Mouse (Mus musculus): Measurements from ENCODE around the gene Nt5m. TPM values are rescaled to one million over a fixed set of nuclear protein-coding genes. Genes with fewer than 3 reads are reported as not detected.

Nt5m gene
- polyA plus RNA-seq, 1 experiment from 2014 or later, result 36.2 TPM

GRCm38 (mm10) chr11:59839459-59840126, 346 bp downstream of the Nt5m start, which contains the start of gene Cops3:
Gene Cops3 (minus strand): TSS chr11:59839838.
- H3K9ac ChIP-seq, result peak within 1 kb of the TSS; percentile 92
- peak within 1 kb of the TSS; percentile 96 for H3K27ac ChIP-seq (ENCODE audit: poor library complexity, severe bottlenecking)
- no peaks in the 10 kb centered on the region for H3K9me3 ChIP-seq (replicated peaks)
- H3K27me3 ChIP-seq (replicated peaks), result no peaks in the 10 kb centered on the region
- peak; percentile 96 for ATAC-seq (ENCODE audit: insufficient number of reproducible peaks, low FRiP score)
- peaks cover 18% of the 10 kb centered on the region for H3K4me1 ChIP-seq (replicated peaks)
- peak within 1 kb of the TSS; percentile 91 for H3K4me3 ChIP-seq
- H3K4me2 ChIP-seq, result peak within 1 kb of the TSS; percentile 72
- peaks cover 21% of the 10 kb centered on the region for H3K36me3 ChIP-seq
- WGBS, result 1% methylated on average over 43 of the region's 43 CpGs

GRCm38 (mm10) chr11:59846311-59846710, 7.1 kb downstream of the Nt5m start:
- no peak overlapping the region for H3K9ac ChIP-seq
- peaks cover 12% of the 10 kb centered on the region; the same call in 1 of the 2 replicates for H3K36me3 ChIP-seq
- WGBS, result 94% methylated on average over 11 of the region's 11 CpGs
- no peaks in the 10 kb centered on the region for H3K9me3 ChIP-seq (replicated peaks)
- H3K4me2 ChIP-seq, result no peak overlapping the region
- H3K4me3 ChIP-seq, result no peak overlapping the region
- ATAC-seq (ENCODE audit: insufficient number of reproducible peaks, low FRiP score), result no peak
- peaks cover 16% of the 10 kb centered on the region for H3K4me1 ChIP-seq (replicated peaks)
- no peak overlapping the region for H3K27ac ChIP-seq (ENCODE audit: poor library complexity, severe bottlenecking)
- H3K27me3 ChIP-seq (replicated peaks), result no peaks in the 10 kb centered on the region

- H3K36me3 ChIP-seq, result peaks cover 12% of the 10 kb centered on the region; the same call in 1 of the 2 replicates
- no peak for ATAC-seq (ENCODE audit: insufficient number of reproducible peaks, low FRiP score)
- H3K27ac ChIP-seq (ENCODE audit: poor library complexity, severe bottlenecking), result no peak overlapping the region
- H3K4me2 ChIP-seq, result no peak overlapping the region
- WGBS, result 23% methylated on average over 2 of the region's 2 CpGs
- no peaks in the 10 kb centered on the region for H3K9me3 ChIP-seq (replicated peaks)
- H3K27me3 ChIP-seq (replicated peaks), result no peaks in the 10 kb centered on the region
- no peak overlapping the region for H3K9ac ChIP-seq
- H3K4me1 ChIP-seq (replicated peaks), result peaks cover 16% of the 10 kb centered on the region
- peak overlapping the region; percentile 22; the same call in 1 of the 2 replicates for H3K4me3 ChIP-seq
These were observed 7.9 kb downstream of the Nt5m start for GRCm38 (mm10) chr11:59847131-59847530.

- Histone ChIP-seq H3K4me2 (peak overlapping the region; percentile 77), H3K27me3 (replicated peaks) (no peaks in the 10 kb centered on the region), H3K27ac (ENCODE audit: poor library complexity, severe bottlenecking) (peak overlapping the region; percentile 92), H3K4me1 (replicated peaks) (peaks cover 16% of the 10 kb centered on the region), H3K36me3 (peaks cover 12% of the 10 kb centered on the region; the same call in 1 of the 2 replicates), H3K9me3 (replicated peaks) (no peaks in the 10 kb centered on the region), H3K4me3 (peak overlapping the region; percentile 93), H3K9ac (peak overlapping the region; percentile 95)
- WGBS, result 0% methylated on average over 65 of the region's 69 CpGs
- ATAC-seq (ENCODE audit: insufficient number of reproducible peaks, low FRiP score), result peak; percentile 85
These were observed 8.9 kb downstream of the Nt5m start for GRCm38 (mm10) chr11:59847891-59848884.

- H3K36me3 ChIP-seq, result 0 out of 2 replicates have a peak, but pooled peaks cover 7% of the 10 kb centered on the region
- ATAC-seq (ENCODE audit: insufficient number of reproducible peaks, low FRiP score), result no peak
- H3K4me2 ChIP-seq, result no peak overlapping the region
- H3K9ac ChIP-seq, result no peak overlapping the region
- no peak overlapping the region for H3K4me3 ChIP-seq
- no peak overlapping the region for H3K27ac ChIP-seq (ENCODE audit: poor library complexity, severe bottlenecking)
- H3K9me3 ChIP-seq (replicated peaks), result no peaks in the 10 kb centered on the region
- no peaks in the 10 kb centered on the region for H3K27me3 ChIP-seq (replicated peaks)
- WGBS, result 56% methylated on average over 3 of the region's 3 CpGs
- H3K4me1 ChIP-seq (replicated peaks), result peaks cover 13% of the 10 kb centered on the region
These were observed 13.6 kb downstream of the Nt5m start for GRCm38 (mm10) chr11:59852865-59853264.

GRCm38 (mm10) chr11:59860467-59860866, 21.2 kb downstream of the Nt5m start:
- peaks cover 34% of the 10 kb centered on the region for H3K36me3 ChIP-seq
- no peak overlapping the region for H3K27ac ChIP-seq (ENCODE audit: poor library complexity, severe bottlenecking)
- no peak overlapping the region for H3K4me2 ChIP-seq
- WGBS, result 88% methylated on average over 11 of the region's 11 CpGs
- no peaks in the 10 kb centered on the region for H3K27me3 ChIP-seq (replicated peaks)
- no peaks in the 10 kb centered on the region for H3K4me1 ChIP-seq (replicated peaks)
- ATAC-seq (ENCODE audit: insufficient number of reproducible peaks, low FRiP score), result no peak
- H3K4me3 ChIP-seq, result no peak overlapping the region
- H3K9ac ChIP-seq, result no peak overlapping the region
- H3K9me3 ChIP-seq (replicated peaks), result no peaks in the 10 kb centered on the region

GRCm38 (mm10) chr11:59864316-59864715, 25.1 kb downstream of the Nt5m start:
- Histone ChIP-seq H3K4me2 (no peak overlapping the region), H3K27ac (ENCODE audit: poor library complexity, severe bottlenecking) (no peak overlapping the region), H3K27me3 (replicated peaks) (no peaks in the 10 kb centered on the region), H3K9ac (no peak overlapping the region), H3K9me3 (replicated peaks) (no peaks in the 10 kb centered on the region), H3K4me3 (no peak overlapping the region), H3K36me3 (peaks cover 43% of the 10 kb centered on the region), H3K4me1 (replicated peaks) (no peaks in the 10 kb centered on the region)
- ATAC-seq (ENCODE audit: insufficient number of reproducible peaks, low FRiP score), result no peak
- 77% methylated on average over 6 of the region's 6 CpGs for WGBS

GRCm38 (mm10) chr11:59872124-59872523, 32.9 kb downstream of the Nt5m start:
- WGBS, result 78% methylated on average over 8 of the region's 8 CpGs
- peaks cover 53% of the 10 kb centered on the region for H3K36me3 ChIP-seq
- H3K27me3 ChIP-seq (replicated peaks), result no peaks in the 10 kb centered on the region
- H3K4me2 ChIP-seq, result no peak overlapping the region
- no peak overlapping the region for H3K27ac ChIP-seq (ENCODE audit: poor library complexity, severe bottlenecking)
- no peak for ATAC-seq (ENCODE audit: insufficient number of reproducible peaks, low FRiP score)
- H3K9ac ChIP-seq, result no peak overlapping the region
- no peak overlapping the region for H3K4me3 ChIP-seq
- peaks cover 4% of the 10 kb centered on the region; the same call in 1 of the 2 replicates for H3K4me1 ChIP-seq (replicated peaks)
- H3K9me3 ChIP-seq (replicated peaks), result no peaks in the 10 kb centered on the region

- no peak overlapping the region for H3K9ac ChIP-seq
- peak; percentile 65 for ATAC-seq (ENCODE audit: insufficient number of reproducible peaks, low FRiP score)
These were observed 40.8 kb downstream of the Nt5m start for GRCm38 (mm10) chr11:59880031-59880430.

GRCm38 (mm10) chr11:59885217-59885986, 46.2 kb downstream of the Nt5m start:
- Histone ChIP-seq H3K4me3 (no peak overlapping the region), H3K4me1 (replicated peaks) (peaks cover 31% of the 10 kb centered on the region), H3K4me2 (no peak overlapping the region), H3K9ac (peak overlapping the region; percentile 54), H3K36me3 (no peaks in the 10 kb centered on the region), H3K27me3 (replicated peaks) (no peaks in the 10 kb centered on the region), H3K27ac (ENCODE audit: poor library complexity, severe bottlenecking) (peak overlapping the region; percentile 65), H3K9me3 (replicated peaks) (no peaks in the 10 kb centered on the region)
- 40% methylated on average over 17 of the region's 17 CpGs for WGBS
- peak; percentile 46; the same call in 1 of the 2 replicates for ATAC-seq (ENCODE audit: insufficient number of reproducible peaks, low FRiP score)

More at GRCm38 (mm10) chr11:59880031-59880430, 40.8 kb downstream of the Nt5m start:
- H3K9me3 ChIP-seq (replicated peaks), result no peaks in the 10 kb centered on the region
- 33% methylated on average over 2 of the region's 2 CpGs for WGBS
- H3K4me3 ChIP-seq, result no peak overlapping the region
- H3K27me3 ChIP-seq (replicated peaks), result no peaks in the 10 kb centered on the region
- peaks cover 32% of the 10 kb centered on the region for H3K36me3 ChIP-seq
- H3K4me2 ChIP-seq, result no peak overlapping the region
- H3K4me1 ChIP-seq (replicated peaks), result peaks cover 22% of the 10 kb centered on the region
- H3K27ac ChIP-seq (ENCODE audit: poor library complexity, severe bottlenecking), result no peak overlapping the region
